Mouse (Mus musculus) MEL (cell line): ENCODE data around the gene Mrps27. TPM values are rescaled to one million over a fixed set of nuclear protein-coding genes. Genes with fewer than 3 reads are reported as not detected.

Source experiments
- DNase-seq: peaks from one replicate; pipeline ENCODE4 v3.0.0; 2011; ENCODE audit warnings: low read depth, low spot score
- H3K27ac ChIP-seq: 2 replicates; pipeline ENCODE4 v1.5.1; 2012; ENCODE audit warnings: low read depth, mild to moderate bottlenecking, control low read depth, low read length, moderate library complexity; ENCODE audit not compliant: control insufficient read depth
- H3K27me3 ChIP-seq, 2 experiments: fragments of 150-350 bp in 1 of 2; sonication (generic) in 1 of 2; 2 replicates each; pipeline ENCODE4 v1.6.1; 2012; ENCODE audit warnings: low read length in 2 of 2, mild to moderate bottlenecking in 2 of 2, improper control_type of control experiment in 1 of 2, moderate library complexity in 1 of 2; ENCODE audit not compliant: insufficient read depth in 2 of 2, control insufficient read depth in 1 of 2
- H3K36me3 ChIP-seq, 2 experiments: 2 replicates each; pipeline ENCODE4 v1.6.1; 2012 to 2014; ENCODE audit warnings: low read length in 2 of 2, improper control_type of control experiment in 1 of 2, inconsistent platforms in 1 of 2, mild to moderate bottlenecking in 1 of 2; ENCODE audit not compliant: insufficient read depth in 2 of 2, control insufficient read depth in 1 of 2
- H3K4me1 ChIP-seq, 2 experiments: fragments of 150-350 bp in 1 of 2; sonication (generic) in 1 of 2; 2 replicates each; pipeline ENCODE4 v1.6.1; 2012; ENCODE audit warnings: low read length in 2 of 2, improper control_type of control experiment in 1 of 2, mild to moderate bottlenecking in 1 of 2; ENCODE audit not compliant: insufficient read depth in 2 of 2, control insufficient read depth in 1 of 2
- H3K4me3 ChIP-seq, 2 experiments: fragments of 150-350 bp in 1 of 2; sonication (generic) in 1 of 2; 2 replicates each; pipeline ENCODE4 v1.5.1; 2012; ENCODE audit warnings: low read depth in 2 of 2, low read length in 2 of 2, mild to moderate bottlenecking in 2 of 2, moderate library complexity in 2 of 2, control low read depth in 1 of 2, improper control_type of control experiment in 1 of 2; ENCODE audit not compliant: control insufficient read depth in 1 of 2, insufficient read depth in 1 of 2
- H3K79me2 ChIP-seq: 2 replicates; pipeline ENCODE4 v1.6.1; 2012; ENCODE audit warnings: mild to moderate bottlenecking, low read length, moderate library complexity; ENCODE audit not compliant: control insufficient read depth, poor library complexity, insufficient read depth
- H3K9ac ChIP-seq: 2 replicates; pipeline ENCODE4 v1.6.1; 2012; ENCODE audit warnings: low read depth, mild to moderate bottlenecking, control low read depth, low read length, moderate library complexity; ENCODE audit not compliant: control insufficient read depth, poor library complexity, severe bottlenecking
- H3K9me3 ChIP-seq: fragments of 150-350 bp; sonication (generic); replicated peaks from 2 replicates; pipeline ENCODE4 v1.6.1; 2012; ENCODE audit warnings: mild to moderate bottlenecking, low read length, improper control_type of control experiment, moderate library complexity; ENCODE audit not compliant: insufficient read depth
- BHLHE40 ChIP-seq: IDR thresholded peaks from 2 replicates; pipeline ENCODE4 v1.6.1; 2012; ENCODE audit warnings: low read depth, mild to moderate bottlenecking, inconsistent platforms, low read length, improper control_type of control experiment, borderline replicate concordance
- CHD1 ChIP-seq: IDR thresholded peaks from 2 replicates; pipeline ENCODE4 v1.6.1; 2012; ENCODE audit warnings: low read depth, mild to moderate bottlenecking, inconsistent platforms, low read length, improper control_type of control experiment
- CHD2 ChIP-seq: IDR thresholded peaks from 2 replicates; pipeline ENCODE4 v1.6.1; 2011; ENCODE audit warnings: low read length, improper control_type of control experiment
- CTCF ChIP-seq, 3 experiments: IDR thresholded peaks in 2 of 3; conservative IDR thresholded peaks in 1 of 3; 2 replicates each; pipeline ENCODE4 v1.5.1; 2011 to 2012; ENCODE audit warnings: low read length in 3 of 3, low read depth in 2 of 3, mild to moderate bottlenecking in 2 of 3, improper control_type of control experiment in 1 of 3, inconsistent platforms in 1 of 3, mixed read lengths in 1 of 3, moderate library complexity in 1 of 3; ENCODE audit not compliant: control insufficient read depth in 1 of 3, insufficient read depth in 1 of 3, poor library complexity in 1 of 3, severe bottlenecking in 1 of 3
- E2F4 ChIP-seq: IDR thresholded peaks from 2 replicates; pipeline ENCODE4 v1.6.1; 2011; ENCODE audit warnings: low read depth, low read length, improper control_type of control experiment, borderline replicate concordance
- ELF1 ChIP-seq: IDR thresholded peaks from 2 replicates; pipeline ENCODE4 v1.6.1; 2014; ENCODE audit warnings: low read depth, mild to moderate bottlenecking, inconsistent platforms, low read length, improper control_type of control experiment, moderate library complexity
- EP300 ChIP-seq, 2 experiments: IDR thresholded peaks; 2 replicates each; pipeline ENCODE4 v1.6.1; 2011; ENCODE audit warnings: improper control_type of control experiment in 2 of 2, low read length in 2 of 2, low read depth in 1 of 2, mild to moderate bottlenecking in 1 of 2
- HCFC1 ChIP-seq: IDR thresholded peaks from 2 replicates; pipeline ENCODE4 v1.6.1; 2012; ENCODE audit warnings: low read depth, mild to moderate bottlenecking, inconsistent platforms, low read length, improper control_type of control experiment, moderate library complexity
- KAT2A ChIP-seq: conservative IDR thresholded peaks from 2 replicates; pipeline ENCODE4 v1.6.1; 2012; ENCODE audit warnings: low read depth, low read length, improper control_type of control experiment, inconsistent platforms
- MAFK ChIP-seq: IDR thresholded peaks from 2 replicates; pipeline ENCODE4 v1.6.1; 2011; ENCODE audit warnings: low read depth, mild to moderate bottlenecking, low read length, improper control_type of control experiment, borderline replicate concordance
- MAX ChIP-seq: IDR thresholded peaks from 2 replicates; pipeline ENCODE4 v1.6.1; 2011; ENCODE audit warnings: low read length, improper control_type of control experiment
- MEF2A ChIP-seq: IDR thresholded peaks from 2 replicates; pipeline ENCODE4 v1.6.1; 2014; ENCODE audit warnings: low read depth, mild to moderate bottlenecking, inconsistent platforms, low read length, improper control_type of control experiment; ENCODE audit not compliant: poor library complexity, insufficient replicate concordance, severe bottlenecking; ENCODE audit errors: extremely low read depth
- MXI1 ChIP-seq: IDR thresholded peaks from 2 replicates; pipeline ENCODE4 v1.6.1; 2011; ENCODE audit warnings: mild to moderate bottlenecking, low read depth, low read length, improper control_type of control experiment
- MYB ChIP-seq: IDR thresholded peaks from 2 replicates; pipeline ENCODE4 v1.6.1; 2011; ENCODE audit warnings: mild to moderate bottlenecking, low read depth, low read length, improper control_type of control experiment
- MYC ChIP-seq: IDR thresholded peaks from 2 replicates; pipeline ENCODE4 v1.6.1; 2011; ENCODE audit warnings: low read depth, mild to moderate bottlenecking, low read length, improper control_type of control experiment, moderate library complexity
- POLR2A ChIP-seq, 2 experiments: IDR thresholded peaks; 2 replicates each; pipeline ENCODE4 v1.6.1; 2011 to 2012; ENCODE audit warnings: low read length in 2 of 2, mild to moderate bottlenecking in 2 of 2, control low read depth in 1 of 2, improper control_type of control experiment in 1 of 2, low read depth in 1 of 2, moderate library complexity in 1 of 2; ENCODE audit not compliant: control insufficient read depth in 1 of 2, insufficient read depth in 1 of 2, poor library complexity in 1 of 2
- RAD21 ChIP-seq: IDR thresholded peaks from 2 replicates; pipeline ENCODE4 v1.6.1; 2011; ENCODE audit warnings: mild to moderate bottlenecking, low read depth, low read length, improper control_type of control experiment
- RCOR1 ChIP-seq: IDR thresholded peaks from 2 replicates; pipeline ENCODE4 v1.6.1; 2012; ENCODE audit warnings: low read depth, mild to moderate bottlenecking, inconsistent platforms, low read length, improper control_type of control experiment
- SMC3 ChIP-seq: IDR thresholded peaks from 2 replicates; pipeline ENCODE4 v1.6.1; 2011; ENCODE audit warnings: low read depth, low read length, improper control_type of control experiment
- TAL1 ChIP-seq: IDR thresholded peaks from 2 replicates; pipeline ENCODE4 v1.6.1; 2012; ENCODE audit warnings: mild to moderate bottlenecking, inconsistent platforms, low read length, moderate library complexity, mixed read lengths
- TCF12 ChIP-seq: IDR thresholded peaks from 2 replicates; pipeline ENCODE4 v1.6.1; 2014; ENCODE audit warnings: low read depth, mild to moderate bottlenecking, inconsistent platforms, low read length, improper control_type of control experiment, moderate library complexity
- UBTF ChIP-seq: IDR thresholded peaks from 2 replicates; pipeline ENCODE4 v1.6.1; 2012; ENCODE audit warnings: low read depth, mild to moderate bottlenecking, inconsistent platforms, low read length, improper control_type of control experiment, moderate library complexity, borderline replicate concordance; ENCODE audit not compliant: insufficient read depth
- USF1 ChIP-seq: IDR thresholded peaks from 2 replicates; pipeline ENCODE4 v1.6.1; 2014; ENCODE audit warnings: low read depth, mild to moderate bottlenecking, inconsistent platforms, low read length, improper control_type of control experiment, moderate library complexity
- ZC3H11A ChIP-seq: IDR thresholded peaks from 2 replicates; pipeline ENCODE4 v1.6.1; 2012; ENCODE audit warnings: low read depth, mild to moderate bottlenecking, inconsistent platforms, low read length, improper control_type of control experiment
- ZMIZ1 ChIP-seq: IDR thresholded peaks from 2 replicates; pipeline ENCODE4 v1.6.1; 2012; ENCODE audit warnings: low read depth, mild to moderate bottlenecking, inconsistent platforms, low read length, improper control_type of control experiment, moderate library complexity
- polyA plus RNA-seq, 2 experiments: library from polyadenylated mRNA; stranded (reverse) in 1 of 2; unstranded in 1 of 2; fragments of >175 nt in 1 of 2; fragments of >200 nt in 1 of 2; gene quantifications; 2 replicates each; pipeline versions ENCODE4 v1.2.1 to v1.2.4; 2012; ENCODE audit warnings: low replicate concordance in 2 of 2, low read depth in 1 of 2; ENCODE audit not compliant: insufficient read length in 2 of 2, insufficient read depth in 1 of 2, missing spikeins in 1 of 2
- total RNA-seq: library from RNA; depleted of rRNA; stranded (reverse); fragments of 300-350 nt; gene quantifications from 2 replicates; pipeline ENCODE4 v1.2.3, GENCODE M21; 2012

The Mrps27 gene
- total and polyA plus RNA-seq, 3 experiments = 27.9 to 44.1 TPM; not detected in 1

- H3K27me3 ChIP-seq = no peaks in the 10 kb centered on the region
- H3K4me3 ChIP-seq = no peak overlapping the region
- no peak for DNase-seq
- no peak overlapping the region for H3K27ac ChIP-seq
- no peaks in the 10 kb centered on the region for H3K79me2 ChIP-seq
- H3K9ac ChIP-seq = no peak overlapping the region
- 0 out of 4 replicates have a peak, but pooled peaks cover 0 to 3% of the 10 kb centered on the region in 2 experiments for H3K4me1 ChIP-seq
- no peak for TF ChIP-seq ZMIZ1
- TF ChIP-seq MXI1 = no peak
- no peak for TF ChIP-seq MAX
- no peak for TF ChIP-seq USF1
- no peak for TF ChIP-seq E2F4
- TF ChIP-seq BHLHE40 = no peak
- TF ChIP-seq TAL1 = no peak
- TF ChIP-seq SMC3 = no peak
- TF ChIP-seq RAD21 = no peak
- TF ChIP-seq CTCF (IDR thresholded peaks at IDR 0.05 in 2 of 3, conservative IDR thresholded peaks at IDR 0.05 in 1 of 3; ENCODE audit: control insufficient read depth in 1 of 3, insufficient read depth in 1 of 3, low read depth in 2 of 3, low read length in 3 of 3, poor library complexity in 1 of 3, severe bottlenecking in 1 of 3) = no peak
- TF ChIP-seq EP300 (IDR thresholded peaks at IDR 0.05; ENCODE audit: low read depth in 1 of 2, low read length in 2 of 2) = no peak
- TF ChIP-seq UBTF = no peak
- no peak for TF ChIP-seq POLR2A (IDR thresholded peaks at IDR 0.05; ENCODE audit: control insufficient read depth in 1 of 2, insufficient read depth in 1 of 2, low read depth in 1 of 2, low read length in 2 of 2, poor library complexity in 1 of 2)
- TF ChIP-seq, all 39 proteins: peak for 0
- Histone ChIP-seq H3K9me3 (no peaks in the 10 kb centered on the region), H3K36me3 (peaks cover 0 to 5% of the 10 kb centered on the region in 2 experiments; a peak in 2 of 4 replicates)
These were observed 32.5 kb downstream of the Mrps27 start for GRCm38 (mm10) chr13:99377055-99377454.

- Histone ChIP-seq H3K27ac (no peak overlapping the region), H3K4me3 (no peak overlapping the region), H3K9ac (no peak overlapping the region), H3K4me1 (0 out of 4 replicates have a peak, but pooled peaks cover 0 to 3% of the 10 kb centered on the region in 2 experiments), H3K27me3 (no peaks in the 10 kb centered on the region), H3K9me3 (no peaks in the 10 kb centered on the region), H3K36me3 (peaks cover 0 to 5% of the 10 kb centered on the region in 2 experiments; a peak in 2 of 4 replicates), H3K79me2 (no peaks in the 10 kb centered on the region)
- TF ChIP-seq HCFC1 (no peak), ELF1 (no peak), MAFK (no peak), MEF2A (no peak), MYB (no peak), USF1 (no peak), CHD2 (no peak), ZC3H11A (no peak), MYC (no peak), RAD21 (no peak), TCF12 (no peak), CTCF (IDR thresholded peaks at IDR 0.05 in 2 of 3, conservative IDR thresholded peaks at IDR 0.05 in 1 of 3; ENCODE audit: control insufficient read depth in 1 of 3, insufficient read depth in 1 of 3, low read depth in 2 of 3, low read length in 3 of 3, poor library complexity in 1 of 3, severe bottlenecking in 1 of 3) (no peak), KAT2A (no peak), BHLHE40 (no peak), UBTF (no peak), CHD1 (no peak), SMC3 (no peak), RCOR1 (no peak), MXI1 (no peak)
- DNase-seq = no peak
These were observed 33.6 kb downstream of the Mrps27 start for GRCm38 (mm10) chr13:99378223-99378622.
